Mouse (Mus musculus) hindbrain, embryonic 16.5 days (tissue): ENCODE measurements around the gene Rapgef3. TPM values are rescaled to one million over a fixed set of nuclear protein-coding genes. Genes with fewer than 3 reads are reported as not detected.

ENCODE experiments used
- ATAC-seq: fragments of 200-750 bp; cut with Nextera tagmentation; 2 replicates; pipeline ENCODE4 v1.8.0; 2017; ENCODE audit warnings: moderate TSS enrichment, moderate library complexity
- H3K27ac ChIP-seq: fragments of 300-500 bp; sonication (generic); 2 replicates; pipeline ENCODE4 v1.5.1; 2014; ENCODE audit warnings: low read depth, mild to moderate bottlenecking, control low read depth, low read length, moderate library complexity
- H3K27me3 ChIP-seq: fragments of 300-500 bp; sonication (generic); replicated peaks from 2 replicates; pipeline ENCODE4 v1.6.1; 2014; ENCODE audit warnings: low read length; ENCODE audit not compliant: control insufficient read depth, insufficient read depth
- H3K36me3 ChIP-seq: fragments of 300-500 bp; sonication (generic); 2 replicates; pipeline ENCODE4 v1.6.1; 2014; ENCODE audit warnings: mild to moderate bottlenecking, low read length, moderate library complexity, mixed read lengths; ENCODE audit not compliant: control insufficient read depth, insufficient read depth
- H3K4me1 ChIP-seq: fragments of 300-500 bp; sonication (generic); 2 replicates; pipeline ENCODE4 v1.6.1; 2014; ENCODE audit warnings: low read depth, low read length; ENCODE audit not compliant: control insufficient read depth, insufficient read depth
- H3K4me2 ChIP-seq: fragments of 300-500 bp; sonication (generic); 2 replicates; pipeline ENCODE4 v1.6.1; 2014; ENCODE audit warnings: mild to moderate bottlenecking, low read length, control low read depth, moderate library complexity
- H3K4me3 ChIP-seq: fragments of 300-500 bp; sonication (generic); 2 replicates; pipeline ENCODE4 v1.5.1; 2014; ENCODE audit warnings: mild to moderate bottlenecking, low read length, control low read depth, moderate library complexity
- H3K9ac ChIP-seq: fragments of 300-500 bp; sonication (generic); 2 replicates; pipeline ENCODE4 v1.6.1; 2014; ENCODE audit warnings: low read depth, mild to moderate bottlenecking, control low read depth, low read length, moderate library complexity
- H3K9me3 ChIP-seq: fragments of 300-500 bp; sonication (generic); 2 replicates; pipeline ENCODE4 v1.6.1; 2014; ENCODE audit warnings: mild to moderate bottlenecking, low read length, moderate library complexity; ENCODE audit not compliant: control insufficient read depth
- WGBS: fragments of 180-500 bp; shearing (Covaris S2); extraction: QIAGEN DNeasy Blood & Tissue Kit; methylation state at CpG from one replicate; pipeline ENCODE4 v1.1.7; 2014; 5-methylcytosine and 5-hydroxymethylcytosine counted together
- polyA plus RNA-seq: library from polyadenylated mRNA; unstranded; fragments of >200 nt; fragmentation: Nextera tagmentation; extraction: Ambion mirVana; gene quantifications from 2 replicates; pipeline ENCODE4 v1.2.1, GENCODE M21; 2015

The Rapgef3 gene
- polyA plus RNA-seq, 1 experiment from 2014 or later: 18.4 TPM

- H3K4me1 ChIP-seq: no peaks in the 10 kb centered on the region
- no peaks in the 10 kb centered on the region for H3K9me3 ChIP-seq
- no peak overlapping the region for H3K4me2 ChIP-seq
- H3K4me3 ChIP-seq: no peak overlapping the region
- no peak overlapping the region; the same call in 1 of the 2 replicates for H3K27ac ChIP-seq
- H3K36me3 ChIP-seq: no peaks in the 10 kb centered on the region
- H3K9ac ChIP-seq: no peak overlapping the region
- no peak for ATAC-seq
- no peaks in the 10 kb centered on the region for H3K27me3 ChIP-seq
- WGBS: 88% methylated on average over 17 of the region's 17 CpGs
These were observed 43.2 kb downstream of the Rapgef3 start for GRCm38 (mm10) chr15:97724346-97725197.

DNA sequence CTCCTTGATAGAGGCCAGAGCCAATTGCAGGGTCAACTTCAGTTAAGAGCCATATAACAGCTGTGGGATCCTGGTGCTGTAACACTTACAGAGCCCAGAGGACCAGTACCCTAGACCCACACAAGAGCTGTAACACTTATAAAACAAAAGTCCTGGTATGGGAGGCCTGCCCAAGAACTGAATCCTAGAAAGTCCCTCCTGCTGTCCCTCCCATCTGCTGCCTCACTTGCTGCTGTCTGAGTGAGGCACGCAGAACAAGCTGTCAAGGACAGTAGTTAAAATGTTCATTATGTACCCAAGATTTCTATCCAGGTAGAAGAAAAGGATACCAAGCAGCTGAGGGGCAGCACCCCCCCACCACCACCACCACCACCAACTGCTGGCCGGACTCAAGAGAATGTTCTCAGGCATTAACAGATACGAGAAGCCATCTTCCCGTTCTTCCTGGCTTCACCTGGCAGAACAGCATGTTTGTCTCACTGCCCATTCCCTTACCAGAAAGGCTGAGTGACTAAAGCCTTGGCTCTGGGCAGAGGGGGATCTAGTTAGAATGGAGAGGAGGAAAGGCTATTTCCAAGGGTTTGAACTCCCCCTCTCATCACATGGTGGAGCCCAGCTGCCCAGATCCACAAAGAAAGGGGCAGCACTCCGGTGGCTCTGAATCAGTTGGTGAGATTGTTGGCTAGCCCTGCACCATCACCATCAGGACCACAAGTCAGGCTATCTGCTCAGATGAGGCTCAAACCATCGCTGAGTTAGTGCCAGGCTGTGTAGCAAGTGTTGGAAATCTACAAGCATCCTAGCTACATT lies 44.0 kb downstream of the Rapgef3 start:
- Histone ChIP-seq H3K9ac (no peak overlapping the region), H3K9me3 (no peaks in the 10 kb centered on the region), H3K4me1 (no peaks in the 10 kb centered on the region), H3K27ac (no peak overlapping the region), H3K27me3 (no peaks in the 10 kb centered on the region), H3K4me2 (no peak overlapping the region), H3K36me3 (no peaks in the 10 kb centered on the region), H3K4me3 (no peak overlapping the region)
- peak; percentile 48; the same call in 1 of the 2 replicates for ATAC-seq
- whole genome bisulfite sequencing: 77% methylated on average over 6 of the region's 6 CpGs

GRCm38 (mm10) chr15:97721008-97721701 lies 46.6 kb downstream of the Rapgef3 start:
- Histone ChIP-seq H3K4me1 (no peaks in the 10 kb centered on the region), H3K4me3 (no peak overlapping the region), H3K9ac (no peak overlapping the region), H3K4me2 (no peak overlapping the region), H3K36me3 (no peaks in the 10 kb centered on the region), H3K9me3 (no peaks in the 10 kb centered on the region), H3K27ac (no peak overlapping the region), H3K27me3 (no peaks in the 10 kb centered on the region)
- 79% methylated on average over 15 of the region's 15 CpGs for WGBS
- ATAC-seq: no peak

- Histone ChIP-seq H3K9me3 (no peaks in the 10 kb centered on the region), H3K27ac (no peak overlapping the region), H3K4me2 (no peak overlapping the region), H3K4me1 (no peaks in the 10 kb centered on the region), H3K27me3 (no peaks in the 10 kb centered on the region), H3K4me3 (no peak overlapping the region), H3K9ac (no peak overlapping the region; the same call in 1 of the 2 replicates), H3K36me3 (no peaks in the 10 kb centered on the region)
- no peak for ATAC-seq
- WGBS: 78% methylated on average over 12 of the region's 12 CpGs
These were observed 47.6 kb downstream of the Rapgef3 start for GRCm38 (mm10) chr15:97720026-97720675.

DNA sequence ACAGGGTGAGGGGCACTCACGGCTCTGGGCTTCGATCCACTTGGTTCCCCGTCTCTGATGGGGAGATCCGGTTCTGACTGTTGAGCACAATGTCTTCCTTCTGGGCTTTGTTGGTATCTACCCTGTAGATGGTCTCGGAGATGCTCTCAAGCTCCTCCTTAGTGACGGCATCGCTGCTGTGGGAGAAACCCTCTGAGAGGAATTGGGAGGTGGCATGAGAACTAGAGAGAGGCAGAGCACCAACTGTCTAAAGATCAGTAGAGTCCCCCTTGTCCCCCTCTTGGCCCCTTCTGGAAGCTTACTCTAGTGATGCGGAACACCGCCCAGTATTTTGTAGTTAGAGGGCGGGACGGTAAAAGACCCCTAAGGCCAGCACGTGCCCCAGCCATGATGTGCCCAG lies 48.3 kb downstream of the Rapgef3 start:
- Histone ChIP-seq H3K36me3 (no peaks in the 10 kb centered on the region), H3K4me1 (no peaks in the 10 kb centered on the region), H3K27ac (no peak overlapping the region), H3K4me3 (no peak overlapping the region), H3K4me2 (no peak overlapping the region), H3K27me3 (no peaks in the 10 kb centered on the region), H3K9me3 (no peaks in the 10 kb centered on the region), H3K9ac (no peak overlapping the region)
- ATAC-seq: no peak
- 91% methylated on average over 12 of the region's 12 CpGs for WGBS

- Histone ChIP-seq H3K4me3 (no peak overlapping the region), H3K4me2 (no peak overlapping the region), H3K27ac (no peak overlapping the region), H3K4me1 (no peaks in the 10 kb centered on the region), H3K27me3 (no peaks in the 10 kb centered on the region), H3K9ac (no peak overlapping the region), H3K36me3 (no peaks in the 10 kb centered on the region), H3K9me3 (no peaks in the 10 kb centered on the region)
- WGBS: 85% methylated on average over 8 of the region's 8 CpGs
- no peak for ATAC-seq
These were observed 49.1 kb downstream of the Rapgef3 start for GRCm38 (mm10) chr15:97718535-97719155.

GRCm38 (mm10) chr15:97717861-97718534 lies 49.8 kb downstream of the Rapgef3 start:
- no peaks in the 10 kb centered on the region for H3K36me3 ChIP-seq
- H3K9ac ChIP-seq: no peak overlapping the region; the same call in 1 of the 2 replicates
- H3K4me1 ChIP-seq: no peaks in the 10 kb centered on the region
- no peak overlapping the region for H3K4me3 ChIP-seq
- no peaks in the 10 kb centered on the region for H3K9me3 ChIP-seq
- H3K27ac ChIP-seq: no peak overlapping the region
- peak; percentile 61; the same call in 1 of the 2 replicates for ATAC-seq
- WGBS: 25% methylated on average over 12 of the region's 12 CpGs
- no peak overlapping the region for H3K4me2 ChIP-seq
- H3K27me3 ChIP-seq: no peaks in the 10 kb centered on the region

DNA sequence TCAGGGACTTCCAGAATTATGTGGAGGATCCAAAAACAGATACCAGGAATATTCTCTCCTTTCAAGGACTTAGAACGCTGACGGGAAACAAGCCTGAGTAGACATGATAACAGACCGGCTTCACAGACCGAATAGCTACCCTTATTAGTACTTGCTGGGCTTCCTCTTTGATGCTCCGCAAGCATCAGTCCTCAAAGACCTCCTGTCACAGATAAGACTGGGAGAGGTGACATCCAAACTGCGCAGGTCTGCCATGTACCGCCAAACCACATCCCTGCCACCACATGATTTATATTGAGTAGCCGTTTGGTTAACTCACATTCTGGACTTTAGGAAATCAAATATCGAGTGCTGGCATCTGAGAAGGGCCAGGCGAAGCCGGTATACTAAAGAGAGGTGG lies 51.0 kb downstream of the Rapgef3 start:
- Histone ChIP-seq H3K9ac (no peak overlapping the region), H3K9me3 (no peaks in the 10 kb centered on the region), H3K27ac (no peak overlapping the region), H3K27me3 (no peaks in the 10 kb centered on the region), H3K4me2 (no peak overlapping the region), H3K4me3 (no peak overlapping the region), H3K4me1 (no peaks in the 10 kb centered on the region), H3K36me3 (no peaks in the 10 kb centered on the region)
- no peak for ATAC-seq
- WGBS: 93% methylated on average over 11 of the region's 11 CpGs
